Mouse (Mus musculus): ENCODE data around the gene Agap2. TPM values are rescaled to one million over a fixed set of nuclear protein-coding genes. Genes with fewer than 3 reads are reported as not detected.
A peak's percentile ranks its signal among the peaks of the same experiment; 100 is the strongest.
"Not testable (repeated sequence)": the region's sequence is repeated elsewhere in the genome, so short reads cannot be mapped to it uniquely, and the experiment has no call there.

The Agap2 gene
- total and polyA plus RNA-seq, 2 experiments, result 0.28 to 0.55 TPM

DNA sequence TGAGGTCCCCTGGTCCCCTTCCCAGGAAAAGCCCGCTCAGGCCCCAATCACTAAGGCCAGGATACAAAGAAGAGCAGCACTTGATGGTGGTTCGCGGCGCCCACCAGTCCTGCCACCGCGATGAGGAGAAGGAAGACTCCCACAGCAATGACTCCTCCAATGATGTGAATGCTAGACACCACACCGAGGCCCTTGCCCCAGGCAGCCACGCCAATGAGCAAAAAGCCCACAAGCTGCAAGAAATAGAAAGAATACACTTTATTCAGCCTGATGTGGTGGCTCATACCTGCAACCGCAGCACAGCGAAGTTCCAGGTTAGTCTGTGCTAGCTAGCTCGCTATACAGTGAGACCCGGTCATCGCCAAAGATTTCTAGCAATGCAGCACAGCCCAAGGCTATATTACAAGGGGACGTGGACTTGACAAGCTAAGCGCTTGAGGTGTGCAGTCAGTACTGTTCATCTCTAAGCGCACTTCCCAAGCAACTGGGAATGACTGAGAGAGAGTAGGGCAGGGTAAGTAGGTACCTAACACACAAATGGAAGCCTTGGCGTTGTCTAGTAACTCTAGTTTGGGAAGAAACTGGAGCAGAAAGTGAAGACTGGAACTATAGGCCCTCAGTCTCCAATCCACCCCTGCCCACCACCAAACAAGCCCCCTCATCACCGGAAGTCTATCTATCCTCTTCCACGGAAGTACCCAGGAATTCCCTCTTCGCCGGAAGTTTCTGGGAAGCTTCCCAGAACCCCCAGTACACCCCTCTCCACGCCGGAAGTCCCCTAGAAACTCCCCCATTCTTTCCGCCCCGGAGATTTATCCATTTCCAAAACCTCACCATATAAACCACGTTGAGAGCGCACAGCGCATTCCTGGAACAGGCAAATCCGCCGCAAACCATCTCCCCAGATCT is 5.5 kb upstream of the Agap2 start:
- Histone ChIP-seq H3K4me3 (ENCODE audit: insufficient read depth, low read depth, low read length) (peak overlapping the region; percentile 60), H3K4me1 (ENCODE audit: control insufficient read depth, insufficient read depth, low read length) (peaks cover 17% of the 10 kb centered on the region), H3K27me3 (ENCODE audit: control insufficient read depth, insufficient read depth, low read length) (no peaks in the 10 kb centered on the region), H3K9ac (ENCODE audit: low read depth, low read length) (peak overlapping the region; percentile 84), H3K36me3 (ENCODE audit: control insufficient read depth, insufficient read depth, low read length) (peaks cover 22% of the 10 kb centered on the region), H3K27ac (replicated peaks; ENCODE audit: insufficient read depth, low read depth, low read length) (peak overlapping the region; percentile 92), H3K79me2 (ENCODE audit: control insufficient read depth, insufficient read depth, low read length) (peaks cover 3% of the 10 kb centered on the region; the same call in 1 of the 2 replicates)
- DNase-seq (ENCODE audit: extremely low read depth, low read depth, low spot score), result peak; percentile 52
- TF ChIP-seq CTCF (IDR thresholded peaks at IDR 0.05; ENCODE audit: low read depth, low read length) (no peak), POLR2A (IDR thresholded peaks at IDR 0.05; ENCODE audit: extremely low read depth, insufficient read depth, low read length) (no peak)
- 2% methylated on average over 30 of the region's 30 CpGs for WGBS

DNA sequence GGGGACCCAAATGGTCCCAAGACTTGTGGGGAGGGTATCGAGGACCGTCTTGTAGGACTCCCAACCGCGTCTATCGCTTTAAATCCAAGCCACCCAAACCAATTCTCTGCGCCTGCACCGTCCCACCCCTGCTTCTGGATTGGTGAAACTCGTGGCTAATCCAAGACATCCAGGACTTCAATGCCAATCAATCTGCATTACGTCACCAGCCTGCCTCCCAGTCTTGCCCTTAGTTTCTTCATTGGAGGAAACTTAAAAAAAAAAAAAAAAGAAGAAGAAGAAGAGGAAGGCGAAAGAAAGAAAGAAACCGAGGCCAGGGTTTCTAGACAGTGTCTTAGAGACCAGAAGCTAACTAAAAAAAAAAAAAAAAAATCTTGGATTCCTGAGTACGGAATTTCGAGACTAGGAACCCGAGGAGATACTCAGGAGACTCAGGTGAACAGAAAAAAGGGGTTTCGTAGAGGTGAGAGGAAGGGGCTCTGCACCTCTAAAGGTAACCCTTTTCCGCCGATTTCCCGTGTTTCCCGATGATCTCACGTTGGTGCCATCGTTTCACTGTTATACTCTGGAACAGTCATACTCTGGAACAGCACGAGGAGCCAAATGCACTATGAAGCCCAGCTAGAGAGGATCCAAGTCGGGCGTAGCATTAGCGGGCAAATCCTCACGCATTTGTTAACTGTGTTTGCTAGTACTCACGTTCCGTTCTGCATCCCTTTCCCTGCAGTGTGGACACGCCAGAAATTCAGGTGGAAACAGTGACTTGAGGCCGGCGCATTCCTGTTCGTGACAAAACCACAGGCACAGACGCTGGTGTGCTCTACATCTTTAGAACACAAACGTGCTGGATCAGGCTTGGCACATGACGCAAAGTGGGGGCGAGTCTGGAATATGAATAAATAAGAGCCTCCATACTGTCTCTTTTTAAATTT is 4.6 kb upstream of the Agap2 start, which contains the start of gene Tspan31:
Gene Tspan31 (minus strand): TSS at position 75 of the 932 bp plus-strand sequence.
- TF ChIP-seq POLR2A (IDR thresholded peaks at IDR 0.05; ENCODE audit: extremely low read depth, insufficient read depth, low read length), result peak; percentile 73; the same call in 1 of the 2 replicates
- TF ChIP-seq CTCF (IDR thresholded peaks at IDR 0.05; ENCODE audit: low read depth, low read length), result no peak
- peaks cover 17% of the 10 kb centered on the region for H3K4me1 ChIP-seq (ENCODE audit: control insufficient read depth, insufficient read depth, low read length)
- H3K4me3 ChIP-seq (ENCODE audit: insufficient read depth, low read depth, low read length), result peak within 1 kb of the TSS; percentile 60
- peak within 1 kb of the TSS; percentile 92 for H3K27ac ChIP-seq (replicated peaks; ENCODE audit: insufficient read depth, low read depth, low read length)
- H3K79me2 ChIP-seq (ENCODE audit: control insufficient read depth, insufficient read depth, low read length), result peaks cover 3% of the 10 kb centered on the region; the same call in 1 of the 2 replicates
- 1% methylated on average over 36 of the region's 36 CpGs for WGBS
- peak; percentile 98 for DNase-seq (ENCODE audit: extremely low read depth, low read depth, low spot score)
- H3K9ac ChIP-seq (ENCODE audit: low read depth, low read length), result peak within 1 kb of the TSS; percentile 84
- H3K36me3 ChIP-seq (ENCODE audit: control insufficient read depth, insufficient read depth, low read length), result peaks cover 18% of the 10 kb centered on the region
- H3K27me3 ChIP-seq (ENCODE audit: control insufficient read depth, insufficient read depth, low read length), result no peaks in the 10 kb centered on the region

- DNase-seq (ENCODE audit: extremely low read depth, low read depth, low spot score), result peak; percentile 92
- TF ChIP-seq POLR2A (IDR thresholded peaks at IDR 0.05; ENCODE audit: extremely low read depth, insufficient read depth, low read length) (no peak), CTCF (IDR thresholded peaks at IDR 0.05; ENCODE audit: low read depth, low read length) (peak; percentile 28; the same call in 1 of the 2 replicates)
- H3K79me2 ChIP-seq (ENCODE audit: control insufficient read depth, insufficient read depth, low read length), result peaks cover 3% of the 10 kb centered on the region; the same call in 1 of the 2 replicates
- H3K36me3 ChIP-seq (ENCODE audit: control insufficient read depth, insufficient read depth, low read length), result peaks cover 18% of the 10 kb centered on the region
- no peak overlapping the region for H3K4me3 ChIP-seq (ENCODE audit: insufficient read depth, low read depth, low read length)
- WGBS, result 22% methylated on average over 9 of the region's 9 CpGs
- peaks cover 17% of the 10 kb centered on the region for H3K4me1 ChIP-seq (ENCODE audit: control insufficient read depth, insufficient read depth, low read length)
- no peak overlapping the region; the same call in 1 of the 2 replicates for H3K27ac ChIP-seq (replicated peaks; ENCODE audit: insufficient read depth, low read depth, low read length)
- no peak overlapping the region for H3K9ac ChIP-seq (ENCODE audit: low read depth, low read length)
- no peaks in the 10 kb centered on the region for H3K27me3 ChIP-seq (ENCODE audit: control insufficient read depth, insufficient read depth, low read length)
Observed at GRCm38 (mm10) chr10:127071203-127071602, 3.9 kb upstream of the Agap2 start.

GRCm38 (mm10) chr10:127072270-127072669 is 2.8 kb upstream of the Agap2 start:
- not testable (repeated sequence) for H3K4me3 ChIP-seq (ENCODE audit: insufficient read depth, low read depth, low read length); H3K27me3 ChIP-seq (ENCODE audit: control insufficient read depth, insufficient read depth, low read length); DNase-seq (ENCODE audit: extremely low read depth, low read depth, low spot score); H3K9ac ChIP-seq (ENCODE audit: low read depth, low read length); H3K79me2 ChIP-seq (ENCODE audit: control insufficient read depth, insufficient read depth, low read length); H3K27ac ChIP-seq (replicated peaks; ENCODE audit: insufficient read depth, low read depth, low read length)
- Histone ChIP-seq H3K4me1 (ENCODE audit: control insufficient read depth, insufficient read depth, low read length) (peaks cover 12% of the 10 kb centered on the region), H3K36me3 (ENCODE audit: control insufficient read depth, insufficient read depth, low read length) (peaks cover 13% of the 10 kb centered on the region)
- WGBS, result 86% methylated on average over 4 of the region's 4 CpGs

DNA sequence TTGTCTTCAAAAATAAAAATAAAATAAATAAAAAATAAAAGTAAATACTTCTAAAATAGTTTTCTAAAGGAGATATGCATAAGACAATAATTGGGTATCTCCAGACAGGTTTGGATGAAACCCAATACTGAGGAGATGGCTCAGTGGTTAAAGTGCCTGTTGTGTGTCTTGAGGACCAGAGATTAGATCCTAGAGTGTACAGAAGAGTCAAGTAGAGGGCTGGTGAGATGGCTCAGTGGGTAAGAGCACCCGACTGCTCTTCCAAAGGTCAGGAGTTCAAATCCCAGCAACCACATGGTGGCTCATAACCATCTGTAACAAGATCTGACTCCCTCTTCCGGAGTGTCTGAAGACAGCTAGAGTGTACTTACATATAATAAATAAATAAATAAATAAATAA is 2.1 kb upstream of the Agap2 start:
- H3K9ac ChIP-seq (ENCODE audit: low read depth, low read length); H3K4me3 ChIP-seq (ENCODE audit: insufficient read depth, low read depth, low read length); H3K79me2 ChIP-seq (ENCODE audit: control insufficient read depth, insufficient read depth, low read length); H3K27me3 ChIP-seq (ENCODE audit: control insufficient read depth, insufficient read depth, low read length); H3K36me3 ChIP-seq (ENCODE audit: control insufficient read depth, insufficient read depth, low read length); DNase-seq (ENCODE audit: extremely low read depth, low read depth, low spot score); H3K27ac ChIP-seq (replicated peaks; ENCODE audit: insufficient read depth, low read depth, low read length): not testable (repeated sequence)
- 70% methylated on average over 2 of the region's 2 CpGs for WGBS
- peaks cover 12% of the 10 kb centered on the region; the same call in 1 of the 2 replicates for H3K4me1 ChIP-seq (ENCODE audit: control insufficient read depth, insufficient read depth, low read length)
